Mouse (Mus musculus) thymus, adult 2 months (tissue): ENCODE measurements around the gene Gm14137. TPM values are rescaled to one million over a fixed set of nuclear protein-coding genes. Genes with fewer than 3 reads are reported as not detected.

Experiments
- DNase-seq: peaks from one replicate; pipeline ENCODE4 v3.0.0; 2021
- H3K27ac ChIP-seq: fragments of 200-500 bp; 2 replicates; pipeline ENCODE4 v1.5.1; 2012; ENCODE audit warnings: low read length, control low read depth; ENCODE audit not compliant: control insufficient read depth, insufficient read depth
- H3K27me3 ChIP-seq: fragments of 200-500 bp; 2 replicates; pipeline ENCODE4 v1.6.1; 2012; ENCODE audit warnings: mild to moderate bottlenecking, low read length, moderate library complexity, mixed read lengths; ENCODE audit not compliant: control insufficient read depth, insufficient read depth
- H3K36me3 ChIP-seq: fragments of 200-500 bp; 2 replicates; pipeline ENCODE4 v1.6.1; 2012; ENCODE audit warnings: mild to moderate bottlenecking, low read length, moderate library complexity; ENCODE audit not compliant: control insufficient read depth, insufficient read depth
- H3K4me1 ChIP-seq: fragments of 200-500 bp; replicated peaks from 2 replicates; pipeline ENCODE4 v1.6.1; 2012; ENCODE audit warnings: low read length; ENCODE audit not compliant: control insufficient read depth, insufficient read depth
- H3K4me3 ChIP-seq: fragments of 200-500 bp; 2 replicates; pipeline ENCODE4 v1.5.1; 2012; ENCODE audit warnings: mild to moderate bottlenecking, low read length, control low read depth, moderate library complexity; ENCODE audit not compliant: control insufficient read depth, insufficient read depth
- CTCF ChIP-seq: fragments of 200-500 bp; IDR thresholded peaks from 2 replicates; pipeline ENCODE4 v1.5.1; 2012; ENCODE audit warnings: mild to moderate bottlenecking, control low read depth, low read length, moderate library complexity, borderline replicate concordance; ENCODE audit not compliant: control insufficient read depth, poor library complexity, insufficient read depth; ENCODE audit errors: extremely low read depth
- POLR2A ChIP-seq: fragments of 200-500 bp; IDR thresholded peaks from 2 replicates; pipeline ENCODE4 v1.6.1; 2012; ENCODE audit warnings: mild to moderate bottlenecking, low read length, control low read depth, moderate library complexity; ENCODE audit not compliant: control insufficient read depth, poor library complexity, insufficient read depth; ENCODE audit errors: extremely low read depth
- WGBS: fragments of 180-500 bp; shearing (Covaris S2); methylation state at CpG from one replicate; pipeline ENCODE4 v1.1.7; 2018; 5-methylcytosine and 5-hydroxymethylcytosine counted together
- polyA plus RNA-seq: library from polyadenylated mRNA; depleted of rRNA; stranded (reverse); fragments of >200 nt; gene quantifications from 2 replicates; pipeline ENCODE4 v1.2.3, GENCODE M21; 2012

The Gm14137 gene
- polyA plus RNA-seq, 1 experiment: 0.70 TPM

- TF ChIP-seq POLR2A (no peak), CTCF (no peak)
- DNase-seq: no peak
- WGBS: 26% methylated on average over 3 of the region's 3 CpGs
- H3K27me3 ChIP-seq: peaks cover 6% of the 10 kb centered on the region; the same call in 1 of the 2 replicates
- H3K27ac ChIP-seq: no peak overlapping the region
- H3K4me3 ChIP-seq: no peak overlapping the region
- no peaks in the 10 kb centered on the region for H3K36me3 ChIP-seq
- peaks cover 11% of the 10 kb centered on the region for H3K4me1 ChIP-seq
Measured at GRCm38 (mm10) chr2:119163135-119163534, 11.2 kb upstream of the Gm14137 start.

- 96% methylated on average over 4 of the region's 4 CpGs for WGBS
- peaks cover 6% of the 10 kb centered on the region; the same call in 1 of the 2 replicates for H3K27me3 ChIP-seq
- H3K27ac ChIP-seq: no peak overlapping the region
- H3K36me3 ChIP-seq: no peaks in the 10 kb centered on the region
- DNase-seq: no peak
- TF ChIP-seq POLR2A: no peak
- TF ChIP-seq CTCF: no peak
- no peak overlapping the region for H3K4me3 ChIP-seq
- H3K4me1 ChIP-seq: peaks cover 11% of the 10 kb centered on the region
Measured at GRCm38 (mm10) chr2:119163999-119164398, 10.3 kb upstream of the Gm14137 start.

GRCm38 (mm10) chr2:119165401-119165800, 8.9 kb upstream of the Gm14137 start:
- Histone ChIP-seq H3K4me3 (no peak overlapping the region), H3K4me1 (peaks cover 11% of the 10 kb centered on the region), H3K27me3 (peaks cover 6% of the 10 kb centered on the region; the same call in 1 of the 2 replicates), H3K27ac (no peak overlapping the region), H3K36me3 (no peaks in the 10 kb centered on the region)
- no peak for DNase-seq
- TF ChIP-seq CTCF: no peak
- TF ChIP-seq POLR2A: no peak

- peaks cover 11% of the 10 kb centered on the region for H3K4me1 ChIP-seq
- H3K27ac ChIP-seq: no peak within 1 kb of the TSS
- peak within 1 kb of the TSS; percentile 22 for H3K4me3 ChIP-seq
- no peak for TF ChIP-seq POLR2A
- no peak for TF ChIP-seq CTCF
- H3K27me3 ChIP-seq: peaks cover 6% of the 10 kb centered on the region; the same call in 1 of the 2 replicates
- 1% methylated on average over 60 of the region's 60 CpGs for WGBS
- peak; percentile 8 for DNase-seq
- no peaks in the 10 kb centered on the region for H3K36me3 ChIP-seq
Measured at GRCm38 (mm10) chr2:119166901-119167865, 7.1 kb upstream of the Gm14137 start, which contains the start of gene Gchfr. TSS of gene Gchfr (plus strand) at chr2:119167773.

GRCm38 (mm10) chr2:119167866-119168256, 6.4 kb upstream of the Gm14137 start:
- 13% methylated on average over 26 of the region's 26 CpGs for WGBS
- peak overlapping the region; percentile 22 for H3K4me3 ChIP-seq
- peaks cover 11% of the 10 kb centered on the region for H3K4me1 ChIP-seq
- H3K27me3 ChIP-seq: peaks cover 6% of the 10 kb centered on the region; the same call in 1 of the 2 replicates
- DNase-seq: no peak
- no peak for TF ChIP-seq POLR2A
- TF ChIP-seq CTCF: no peak
- H3K36me3 ChIP-seq: no peaks in the 10 kb centered on the region
- H3K27ac ChIP-seq: no peak overlapping the region

GRCm38 (mm10) chr2:119170282-119170681, 4.0 kb upstream of the Gm14137 start:
- H3K4me1 ChIP-seq: peaks cover 11% of the 10 kb centered on the region

GRCm38 (mm10) chr2:119171574-119171973, 2.7 kb upstream of the Gm14137 start:
- no peak for TF ChIP-seq CTCF
- TF ChIP-seq POLR2A: no peak
- DNase-seq: no peak
- peaks cover 11% of the 10 kb centered on the region for H3K4me1 ChIP-seq
- no peak overlapping the region for H3K4me3 ChIP-seq
- no peaks in the 10 kb centered on the region for H3K36me3 ChIP-seq
- H3K27ac ChIP-seq: no peak overlapping the region
- H3K27me3 ChIP-seq: peaks cover 6% of the 10 kb centered on the region; the same call in 1 of the 2 replicates
- WGBS: 92% methylated on average over 8 of the region's 8 CpGs

More at GRCm38 (mm10) chr2:119170282-119170681, 4.0 kb upstream of the Gm14137 start:
- DNase-seq: no peak
- 85% methylated on average over 2 of the region's 2 CpGs for WGBS
- Histone ChIP-seq H3K27ac (no peak overlapping the region), H3K4me3 (no peak overlapping the region), H3K27me3 (peaks cover 6% of the 10 kb centered on the region; the same call in 1 of the 2 replicates), H3K36me3 (no peaks in the 10 kb centered on the region)
- TF ChIP-seq POLR2A (no peak), CTCF (no peak)
